Comparison of ENCODE assay signal across 18 mouse cellular contexts in the genomic region with DNA sequence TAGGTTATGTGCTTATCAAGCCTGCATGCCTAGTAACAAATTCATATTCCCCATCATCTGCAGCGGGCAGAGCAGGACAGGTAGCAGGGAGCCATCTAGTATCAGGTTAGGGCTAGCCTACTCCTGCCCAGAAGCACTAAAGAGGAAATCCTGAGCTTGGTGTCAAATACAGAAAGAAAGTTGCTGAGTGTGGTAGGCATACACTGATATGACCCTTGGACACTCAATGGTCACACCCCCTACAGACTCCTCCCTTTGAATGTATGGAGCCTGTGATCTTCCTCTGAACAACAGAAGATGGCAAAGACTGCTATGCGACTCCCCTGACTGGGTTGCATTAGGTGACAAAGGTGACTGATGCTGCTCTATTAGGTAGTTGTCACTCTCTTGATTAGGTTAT.
"Had no signal": no experiment of that assay in that cellular context is flagged by ENCODE, and none has a peak within 500 bp of the region (broad histone marks: within the 10 kb centered on the region; RNA-seq: fewer than 3 reads in every experiment).

No protein-coding gene starts in this region.

- DNase-seq: kidney, adult 2 months; kidney, postnatal 25 days; layer of hippocampus, adult 9-11 months; liver; lung, adult 2 months; right cerebral cortex, postnatal 4 days; thymus, adult 18-20 months; thymus, postnatal 36 days had no signal

- H3K4me2 ChIP-seq: limb, embryonic 13.5 days; liver, embryonic 12.5 days; liver, embryonic 15.5 days; midbrain, embryonic 13.5 days; stomach, embryonic 15.5 days had no signal

- H3K27ac ChIP-seq: kidney, postnatal 0 days; layer of hippocampus, adult 2 months; limb, embryonic 10.5 days; limb, embryonic 13.5 days; liver, embryonic 12.5 days; liver, embryonic 15.5 days had no signal

- ATAC-seq: liver, embryonic 12.5 days had no signal

- H3K9me3 ChIP-seq: limb, embryonic 10.5 days; limb, embryonic 13.5 days; liver, embryonic 12.5 days; liver, embryonic 15.5 days; megakaryocyte, embryonic 14.5 days; midbrain, embryonic 10.5 days; midbrain, embryonic 13.5 days; stomach, embryonic 15.5 days had no signal

- H3K4me3 ChIP-seq: layer of hippocampus, adult 2 months; limb, embryonic 10.5 days; limb, embryonic 13.5 days; liver, embryonic 12.5 days; liver, embryonic 15.5 days; megakaryocyte, embryonic 14.5 days; midbrain, embryonic 10.5 days; midbrain, embryonic 13.5 days; stomach, embryonic 15.5 days had no signal

- H3K4me1 ChIP-seq: liver, embryonic 12.5 days; liver, embryonic 15.5 days; megakaryocyte, embryonic 14.5 days had no signal

- H3K9ac ChIP-seq: limb, embryonic 13.5 days; liver, embryonic 12.5 days; liver, embryonic 15.5 days; midbrain, embryonic 13.5 days; stomach, embryonic 15.5 days had no signal

- H3K27me3 ChIP-seq: liver, embryonic 12.5 days; liver, embryonic 15.5 days; megakaryocyte, embryonic 14.5 days; midbrain, embryonic 13.5 days; stomach, embryonic 15.5 days had no signal

- H3K36me3 ChIP-seq: limb, embryonic 10.5 days; limb, embryonic 13.5 days; liver, embryonic 12.5 days; liver, embryonic 15.5 days; midbrain, embryonic 10.5 days; midbrain, embryonic 13.5 days; stomach, embryonic 15.5 days had no signal
